Mouse (Mus musculus) cerebellum, adult 2 months (tissue): ENCODE data around the gene Ccdc97. TPM values are rescaled to one million over a fixed set of nuclear protein-coding genes. Genes with fewer than 3 reads are reported as not detected.

Experiments
- DNase-seq, 2 experiments: peaks; one replicate each; pipeline ENCODE4 v3.0.0; 2021
- H3K27ac ChIP-seq: fragments of 200-500 bp; 2 replicates; pipeline ENCODE4 v1.5.1; 2012; ENCODE audit warnings: low read length, control low read depth, inconsistent platforms; ENCODE audit not compliant: insufficient read depth
- H3K27me3 ChIP-seq: fragments of 200-500 bp; 2 replicates; pipeline ENCODE4 v1.6.1; 2012; ENCODE audit warnings: inconsistent platforms, mild to moderate bottlenecking, low read length, moderate library complexity; ENCODE audit not compliant: control insufficient read depth, insufficient read depth
- H3K4me1 ChIP-seq: fragments of 200-500 bp; 2 replicates; pipeline ENCODE4 v1.6.1; 2011; ENCODE audit warnings: low read length; ENCODE audit not compliant: control insufficient read depth, insufficient read depth
- H3K4me3 ChIP-seq: fragments of 200-500 bp; replicated peaks from 2 replicates; pipeline ENCODE3; 2011; ENCODE audit warnings: mild to moderate bottlenecking, low read depth, low read length, control low read depth; ENCODE audit not compliant: insufficient read depth
- CTCF ChIP-seq: fragments of 200-500 bp; IDR thresholded peaks from 2 replicates; pipeline ENCODE4 v1.5.1; 2011; ENCODE audit warnings: low read depth, mild to moderate bottlenecking, control low read depth, low read length, moderate library complexity, borderline replicate concordance; ENCODE audit not compliant: insufficient read depth
- POLR2A ChIP-seq: fragments of 200-500 bp; IDR thresholded peaks from 2 replicates; pipeline ENCODE4 v1.6.1; 2011; ENCODE audit warnings: low read length, control low read depth, borderline replicate concordance; ENCODE audit not compliant: insufficient read depth
- WGBS: fragments of 180-500 bp; shearing (Covaris S2); methylation state at CpG from one replicate; pipeline ENCODE4 v1.1.7; 2018; 5-methylcytosine and 5-hydroxymethylcytosine counted together
- polyA plus RNA-seq: library from polyadenylated mRNA; depleted of rRNA; stranded (reverse); fragments of >200 nt; gene quantifications from 2 replicates; pipeline ENCODE4 v1.2.3, GENCODE M21; 2012

The Ccdc97 gene
- polyA plus RNA-seq, 1 experiment, result 59.3 TPM

- peaks cover 16% of the 10 kb centered on the region; the same call in 1 of the 2 replicates for H3K4me1 ChIP-seq
- no peak overlapping the region for H3K27ac ChIP-seq
- 1% methylated on average over 15 of the region's 15 CpGs for WGBS
- TF ChIP-seq POLR2A (no peak), CTCF (no peak)
- DNase-seq, result peak; percentile 99 to 100
- H3K27me3 ChIP-seq, result no peaks in the 10 kb centered on the region; the same call in 1 of the 2 replicates
- H3K4me3 ChIP-seq, result peak overlapping the region; percentile 4
Measured at GRCm38 (mm10) chr7:25676085-25676781, 42.7 kb downstream of the Ccdc97 start.

GRCm38 (mm10) chr7:25675405-25675804 is 43.5 kb downstream of the Ccdc97 start:
- H3K4me3 ChIP-seq, result no peak overlapping the region
- no peak overlapping the region for H3K27ac ChIP-seq
- WGBS, result 30% methylated on average over 6 of the region's 6 CpGs
- TF ChIP-seq POLR2A, result no peak
- peak in 1 of 2 experiments; percentile 22 for DNase-seq
- peaks cover 15% of the 10 kb centered on the region; the same call in 1 of the 2 replicates for H3K4me1 ChIP-seq
- no peaks in the 10 kb centered on the region; the same call in 1 of the 2 replicates for H3K27me3 ChIP-seq

DNA sequence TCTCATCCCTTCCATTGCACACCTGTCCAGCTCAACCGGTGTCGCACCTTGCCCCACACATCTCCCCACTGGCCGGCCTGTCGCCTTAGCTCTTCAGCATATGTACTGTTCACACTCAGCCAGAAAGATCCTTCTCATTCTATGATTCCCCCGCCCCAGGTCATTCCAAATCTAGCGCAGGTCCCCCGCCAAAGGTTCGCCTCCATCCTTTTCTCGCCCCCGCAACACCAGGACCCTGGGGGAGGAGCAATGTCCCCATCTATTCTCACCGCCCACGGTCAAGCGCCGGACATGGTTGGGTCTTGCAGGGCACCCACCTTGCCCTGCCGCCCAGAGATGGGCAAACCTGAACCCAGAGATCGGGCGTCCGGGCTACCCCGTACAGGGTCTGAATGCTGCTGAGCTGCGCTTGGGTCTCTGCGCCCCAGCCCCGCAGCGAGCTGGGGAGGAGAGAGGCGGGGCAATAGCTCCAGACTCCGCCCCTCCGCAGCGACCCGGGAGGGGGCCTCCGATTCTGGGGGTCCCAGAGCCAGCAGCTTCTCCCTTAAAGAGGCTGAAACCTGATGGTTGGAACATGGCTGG is 44.1 kb downstream of the Ccdc97 start, which contains the start of gene Tmem91:
TSS of gene Tmem91 (minus strand) at position 448 of the 582 bp plus-strand sequence.
- Histone ChIP-seq H3K4me1 (peaks cover 15% of the 10 kb centered on the region; the same call in 1 of the 2 replicates), H3K27ac (no peak within 1 kb of the TSS), H3K27me3 (no peaks in the 10 kb centered on the region; the same call in 1 of the 2 replicates), H3K4me3 (peak within 1 kb of the TSS; percentile 18)
- TF ChIP-seq POLR2A, result no peak
- peak in 1 of 2 experiments; percentile 31 for DNase-seq
- 2% methylated on average over 29 of the region's 29 CpGs for WGBS

- H3K27ac ChIP-seq, result no peak overlapping the region
- H3K4me1 ChIP-seq, result peaks cover 15% of the 10 kb centered on the region; the same call in 1 of the 2 replicates
- DNase-seq, result no peak
- peak overlapping the region; percentile 18 for H3K4me3 ChIP-seq
- no peak for TF ChIP-seq POLR2A
- no peak for TF ChIP-seq CTCF
- no peaks in the 10 kb centered on the region; the same call in 1 of the 2 replicates for H3K27me3 ChIP-seq
- 26% methylated on average over 9 of the region's 9 CpGs for WGBS
Measured at GRCm38 (mm10) chr7:25674297-25674696, 44.6 kb downstream of the Ccdc97 start.

DNA sequence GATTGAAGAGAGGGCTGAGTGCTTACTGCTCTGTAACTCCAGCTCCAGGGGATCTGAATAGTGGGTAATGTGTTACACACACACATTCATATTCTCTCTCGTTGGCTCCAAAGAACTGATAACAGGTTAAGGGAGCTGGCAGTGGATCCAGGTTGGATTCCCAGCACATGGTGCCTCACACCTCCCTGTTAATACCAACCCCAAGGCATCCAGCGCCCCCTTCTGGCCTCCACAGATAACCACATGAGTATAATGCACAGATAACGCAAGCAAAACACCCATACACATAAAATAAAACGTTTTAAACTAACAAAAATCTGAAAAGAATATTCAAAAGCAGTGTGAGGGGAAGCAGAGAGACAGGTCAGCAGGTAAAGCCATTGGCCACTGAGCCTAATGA is 46.4 kb downstream of the Ccdc97 start:
- TF ChIP-seq CTCF (no peak), POLR2A (no peak)
- Histone ChIP-seq H3K27ac (no peak overlapping the region), H3K27me3 (no peaks in the 10 kb centered on the region; the same call in 1 of the 2 replicates), H3K4me1 (peaks cover 15% of the 10 kb centered on the region; the same call in 1 of the 2 replicates), H3K4me3 (no peak overlapping the region)
- no peak for DNase-seq
- WGBS, result 61% methylated on average over 4 of the region's 4 CpGs

GRCm38 (mm10) chr7:25671686-25672085 is 47.2 kb downstream of the Ccdc97 start:
- Histone ChIP-seq H3K27me3 (no peaks in the 10 kb centered on the region; the same call in 1 of the 2 replicates), H3K4me1 (peaks cover 12% of the 10 kb centered on the region; the same call in 1 of the 2 replicates), H3K4me3 (no peak overlapping the region), H3K27ac (no peak overlapping the region)
- TF ChIP-seq POLR2A (no peak), CTCF (no peak)
- no peak for DNase-seq
- 67% methylated on average over 2 of the region's 2 CpGs for WGBS

- Histone ChIP-seq H3K4me3 (no peak overlapping the region), H3K4me1 (0 out of 2 replicates have a peak, but pooled peaks cover 6% of the 10 kb centered on the region), H3K27me3 (no peaks in the 10 kb centered on the region; the same call in 1 of the 2 replicates), H3K27ac (no peak overlapping the region)
- 90% methylated on average over 4 of the region's 4 CpGs for WGBS
- TF ChIP-seq POLR2A (no peak), CTCF (no peak)
- no peak for DNase-seq
Measured at GRCm38 (mm10) chr7:25670096-25670495, 48.8 kb downstream of the Ccdc97 start.
